Mouse (Mus musculus) liver, postnatal 0 days (tissue): ENCODE data around the gene Zfp72.

ENCODE experiments used
- CTCF ChIP-seq: sonication (generic); IDR thresholded peaks from 2 replicates; pipeline ENCODE4 v1.5.1; 2016; ENCODE audit warnings: antibody characterized with exemption, low read depth
- EP300 ChIP-seq: IDR thresholded peaks from 2 replicates; pipeline ENCODE4 v1.6.1; 2016; ENCODE audit warnings: antibody characterized with exemption, low read depth, mild to moderate bottlenecking

DNA sequence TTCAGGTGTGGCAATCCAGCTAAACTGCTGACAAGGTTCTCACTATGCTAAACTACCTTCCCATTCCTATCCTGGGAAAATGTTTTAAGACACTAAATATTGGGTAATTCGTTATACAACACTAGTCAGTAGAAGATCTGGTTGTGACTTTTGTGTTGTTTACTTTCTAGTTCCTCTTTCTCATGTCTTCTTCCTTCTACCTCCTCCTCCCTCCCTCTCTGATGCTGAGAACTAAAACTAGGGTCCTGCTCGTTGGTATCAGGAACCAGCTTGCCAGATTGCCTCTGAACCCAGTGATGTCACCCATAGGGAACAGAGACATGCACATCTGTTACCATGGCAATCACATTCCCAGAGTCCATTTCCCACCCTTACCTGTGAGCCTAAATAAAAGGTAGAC is 28.4 kb downstream of the Zfp72 start:
- TF ChIP-seq CTCF (no peak), EP300 (no peak)
